Mouse (Mus musculus) hindbrain, embryonic 14.5 days (tissue): ENCODE results near the gene Fbxo42. TPM values are rescaled to one million over a fixed set of nuclear protein-coding genes. Genes with fewer than 3 reads are reported as not detected.

Experiments
- ATAC-seq: fragments of 200-750 bp; cut with Nextera tagmentation; 2 replicates; pipeline ENCODE4 v1.8.0; 2017; ENCODE audit warnings: moderate number of reproducible peaks, mild to moderate bottlenecking, moderate TSS enrichment, moderate library complexity; ENCODE audit not compliant: low FRiP score
- DNase-seq: peaks from one replicate; pipeline ENCODE4 v3.0.0-alpha.2; 2015; ENCODE audit warnings: low spot score
- H3K27ac ChIP-seq: fragments of 300-500 bp; sonication (generic); 2 replicates; pipeline ENCODE4 v1.5.1; 2014; ENCODE audit warnings: mild to moderate bottlenecking, moderate library complexity
- H3K27me3 ChIP-seq: fragments of 300-500 bp; sonication (generic); 2 replicates; pipeline ENCODE4 v1.6.1; 2014; ENCODE audit warnings: mild to moderate bottlenecking, low read length, mixed read lengths; ENCODE audit not compliant: control insufficient read depth, insufficient read depth
- H3K36me3 ChIP-seq: fragments of 300-500 bp; sonication (generic); replicated peaks from 2 replicates; pipeline ENCODE4 v1.6.1; 2014; ENCODE audit not compliant: control insufficient read depth, insufficient read depth
- H3K4me1 ChIP-seq: fragments of 300-500 bp; sonication (generic); replicated peaks from 2 replicates; pipeline ENCODE4 v1.6.1; 2014; ENCODE audit warnings: antibody characterized with exemption, low read length, mixed read lengths; ENCODE audit not compliant: control insufficient read depth, insufficient read depth
- H3K4me2 ChIP-seq: fragments of 300-500 bp; sonication (generic); replicated peaks from 2 replicates; pipeline ENCODE4 v1.6.1; 2014; ENCODE audit warnings: mild to moderate bottlenecking, moderate library complexity
- H3K4me3 ChIP-seq: fragments of 300-500 bp; sonication (generic); replicated peaks from 2 replicates; pipeline ENCODE4 v1.5.1; 2014; ENCODE audit warnings: mild to moderate bottlenecking, low read length
- H3K9ac ChIP-seq: fragments of 300-500 bp; sonication (generic); 2 replicates; pipeline ENCODE4 v1.6.1; 2014
- H3K9me3 ChIP-seq: fragments of 300-500 bp; sonication (generic); 2 replicates; pipeline ENCODE4 v1.6.1; 2016; ENCODE audit warnings: low read length; ENCODE audit not compliant: control insufficient read depth
- WGBS: fragments of 180-500 bp; shearing (Covaris S2); extraction: QIAGEN DNeasy Blood & Tissue Kit; methylation state at CpG from one replicate; pipeline ENCODE4 v1.1.7; 2014; 5-methylcytosine and 5-hydroxymethylcytosine counted together
- polyA plus RNA-seq: library from polyadenylated mRNA; unstranded; fragments of >200 nt; fragmentation: Nextera tagmentation; extraction: Ambion mirVana; gene quantifications from 2 replicates; pipeline ENCODE4 v1.2.1, GENCODE M21; 2014

Gene Fbxo42
- polyA plus RNA-seq, 1 experiment from 2014 or later: 27.6 TPM

DNA sequence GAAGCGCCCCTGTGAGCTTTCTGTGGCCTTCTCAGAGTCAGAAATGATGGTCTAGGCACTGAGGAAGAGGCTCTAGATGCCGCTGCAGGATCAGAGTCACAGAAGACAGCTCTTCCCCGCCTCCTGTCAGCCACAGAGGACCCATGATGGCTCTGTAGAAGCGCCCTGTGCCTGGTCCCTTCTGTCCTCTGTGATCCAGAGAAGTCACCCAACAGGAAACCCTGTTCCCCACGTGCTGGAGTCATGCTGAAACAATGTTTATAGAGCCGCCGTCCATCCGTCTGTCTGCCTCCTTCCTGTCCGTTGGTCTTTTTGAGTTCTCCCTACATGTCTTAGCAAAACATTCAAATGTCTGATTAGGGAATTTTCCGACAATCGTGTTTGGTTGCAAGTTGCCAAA is 53.2 kb downstream of the Fbxo42 start:
- H3K9ac ChIP-seq: no peak overlapping the region
- H3K4me1 ChIP-seq: no peaks in the 10 kb centered on the region
- no peaks in the 10 kb centered on the region for H3K27me3 ChIP-seq
- ATAC-seq (no peak), DNase-seq (no peak)
- 83% methylated on average over 11 of the region's 11 CpGs for WGBS
- peaks cover 84% of the 10 kb centered on the region for H3K36me3 ChIP-seq
- no peak overlapping the region for H3K4me3 ChIP-seq
- H3K9me3 ChIP-seq: no peaks in the 10 kb centered on the region
- H3K4me2 ChIP-seq: no peak overlapping the region
- no peak overlapping the region for H3K27ac ChIP-seq

DNA sequence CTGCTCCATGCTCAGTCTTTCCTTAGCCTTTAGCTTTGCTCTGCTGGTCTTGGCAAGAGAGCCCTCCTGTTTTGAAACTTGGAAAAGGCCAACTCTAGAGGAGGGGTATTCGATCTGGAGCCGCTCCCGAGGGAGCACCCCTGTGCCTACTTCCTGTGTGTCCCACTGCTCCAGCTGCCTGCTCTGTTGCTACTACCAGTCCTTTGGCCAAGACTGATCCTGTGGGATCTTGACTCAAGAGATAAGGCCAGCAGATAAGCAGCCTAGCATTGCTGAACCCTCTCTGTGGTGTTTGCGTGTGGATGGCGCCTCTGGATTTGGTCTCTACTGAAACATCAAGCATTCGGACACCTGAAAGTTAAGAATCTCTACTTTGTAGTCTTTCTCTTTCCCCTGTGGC is 54.5 kb downstream of the Fbxo42 start:
- Histone ChIP-seq H3K36me3 (peaks cover 72% of the 10 kb centered on the region), H3K9ac (no peak overlapping the region), H3K4me3 (no peak overlapping the region), H3K9me3 (no peaks in the 10 kb centered on the region), H3K27ac (no peak overlapping the region), H3K4me2 (no peak overlapping the region), H3K4me1 (no peaks in the 10 kb centered on the region), H3K27me3 (no peaks in the 10 kb centered on the region)
- WGBS: 92% methylated on average over 6 of the region's 6 CpGs
- DNase-seq: no peak
- no peak for ATAC-seq

DNA sequence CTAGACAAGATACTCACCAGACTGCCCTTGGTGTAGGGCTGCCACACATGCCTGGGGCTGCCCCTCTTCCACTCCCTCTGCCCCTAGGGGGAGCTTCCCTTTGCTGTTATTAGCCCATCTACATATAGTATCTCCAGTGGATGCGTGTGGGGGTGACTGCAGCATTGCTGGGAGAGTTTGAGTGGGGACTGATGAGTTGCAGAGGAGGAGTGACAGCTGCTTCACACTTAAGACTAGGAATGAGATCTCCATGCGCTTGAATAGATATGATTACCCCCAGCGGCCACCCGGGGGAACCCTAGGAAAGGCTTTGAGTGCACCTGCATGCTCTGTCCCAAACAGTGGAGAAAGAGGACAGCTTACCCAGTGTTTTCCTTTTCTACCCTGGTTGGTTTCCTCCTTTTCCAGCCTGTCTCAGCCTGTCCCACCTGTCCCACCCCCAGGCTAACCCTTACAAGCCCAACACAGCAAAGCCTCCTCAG is 56.9 kb downstream of the Fbxo42 start:
- ATAC-seq (no peak), DNase-seq (no peak)
- 75% methylated on average over 4 of the region's 4 CpGs for WGBS
- H3K4me2 ChIP-seq: no peak overlapping the region
- peaks cover 48% of the 10 kb centered on the region for H3K36me3 ChIP-seq
- no peak overlapping the region for H3K27ac ChIP-seq
- H3K9me3 ChIP-seq: no peaks in the 10 kb centered on the region
- H3K9ac ChIP-seq: no peak overlapping the region
- no peaks in the 10 kb centered on the region for H3K4me1 ChIP-seq
- no peak overlapping the region for H3K4me3 ChIP-seq
- H3K27me3 ChIP-seq: no peaks in the 10 kb centered on the region

DNA sequence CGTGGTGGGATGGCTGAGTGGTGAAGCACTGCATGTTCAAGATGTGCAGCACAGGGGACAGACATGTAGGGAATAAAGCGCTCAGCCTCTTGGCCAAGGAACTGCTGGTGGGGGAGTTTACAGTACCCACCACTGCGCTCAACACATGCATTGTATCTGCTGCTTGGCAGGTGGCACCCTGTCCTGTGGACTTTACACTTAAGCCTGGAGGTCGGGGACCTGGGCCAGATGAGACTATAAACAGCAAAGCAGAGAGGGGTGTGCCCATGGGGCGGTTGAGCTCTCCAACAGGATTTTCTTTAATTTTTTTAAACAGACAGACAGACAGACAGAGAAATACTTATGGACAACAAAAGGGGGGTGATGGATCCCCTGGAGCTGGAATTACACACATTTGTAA is 59.4 kb downstream of the Fbxo42 start:
- H3K27ac ChIP-seq: no peak overlapping the region
- no peaks in the 10 kb centered on the region for H3K9me3 ChIP-seq
- no peak overlapping the region for H3K4me2 ChIP-seq
- peaks cover 26% of the 10 kb centered on the region for H3K36me3 ChIP-seq
- ATAC-seq (no peak), DNase-seq (no peak)
- no peak overlapping the region for H3K9ac ChIP-seq
- 93% methylated on average over 5 of the region's 5 CpGs for WGBS
- no peak overlapping the region for H3K4me3 ChIP-seq
- no peaks in the 10 kb centered on the region for H3K27me3 ChIP-seq
- H3K4me1 ChIP-seq: no peaks in the 10 kb centered on the region; the same call in 1 of the 2 replicates

DNA sequence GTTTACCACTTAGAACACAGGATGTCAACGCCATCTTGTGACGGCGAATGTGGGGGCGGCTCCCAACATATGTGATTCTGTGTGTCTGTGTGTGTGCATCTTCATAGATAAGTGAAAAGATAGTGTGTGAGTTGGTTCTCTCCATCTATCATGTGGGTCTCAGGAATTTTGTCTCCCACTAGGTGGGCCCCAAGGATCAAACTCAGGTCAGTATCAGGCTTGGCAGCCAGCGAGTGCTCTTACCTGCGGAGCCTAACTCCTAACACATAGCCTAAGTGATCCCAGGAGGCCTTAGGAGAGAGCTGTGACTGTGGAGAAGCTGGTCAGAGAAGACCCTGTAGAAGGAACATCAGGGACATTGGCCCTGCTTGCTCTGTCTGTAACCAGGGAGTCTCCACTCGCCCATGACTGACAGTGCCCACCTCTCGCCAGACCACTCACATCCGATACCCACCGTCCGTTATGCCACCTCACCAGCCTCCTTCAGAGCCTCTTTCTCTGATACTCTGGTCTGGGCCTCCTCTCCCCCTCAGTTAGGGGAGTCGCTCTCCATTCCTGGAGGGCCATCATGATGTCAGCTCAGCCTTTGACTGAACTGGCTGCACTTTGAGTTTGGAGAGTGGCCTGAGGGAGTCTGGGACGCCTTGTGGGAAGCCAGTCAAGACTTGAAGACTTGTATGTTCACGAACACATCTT is 63.0 kb downstream of the Fbxo42 start:
- peak; percentile 41; the same call in 1 of the 2 replicates for ATAC-seq
- peaks cover 14% of the 10 kb centered on the region for H3K4me1 ChIP-seq
- H3K4me2 ChIP-seq: peak overlapping the region; percentile 51
- H3K27ac ChIP-seq: peak overlapping the region; percentile 68
- no peak for DNase-seq
- 69% methylated on average over 14 of the region's 14 CpGs for WGBS
- H3K36me3 ChIP-seq: no peaks in the 10 kb centered on the region
- H3K9me3 ChIP-seq: no peaks in the 10 kb centered on the region
- no peaks in the 10 kb centered on the region for H3K27me3 ChIP-seq
- no peak overlapping the region for H3K9ac ChIP-seq
- peak overlapping the region; percentile 36 for H3K4me3 ChIP-seq

DNA sequence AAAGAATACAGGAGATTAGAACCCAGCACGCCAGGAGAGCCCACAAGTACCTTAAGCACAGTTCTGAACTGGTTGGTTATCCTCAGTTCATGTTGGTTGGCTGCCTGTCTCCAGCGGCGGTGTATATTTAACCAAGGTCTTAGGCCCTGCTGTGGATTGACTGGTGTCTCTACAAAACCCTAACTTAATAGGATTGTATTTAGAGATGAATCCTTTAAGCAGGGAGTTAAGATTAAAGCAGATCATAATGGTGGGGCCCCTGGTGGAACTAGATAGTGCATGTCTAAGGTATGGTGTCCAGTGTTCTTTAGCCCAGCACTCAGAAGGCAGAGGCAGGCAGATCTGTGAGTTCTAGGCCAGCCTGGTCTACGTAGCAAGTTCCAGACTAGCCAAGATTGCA is 63.9 kb downstream of the Fbxo42 start:
- Histone ChIP-seq H3K9ac (no peak overlapping the region), H3K4me3 (no peak overlapping the region), H3K36me3 (no peaks in the 10 kb centered on the region), H3K4me1 (peaks cover 14% of the 10 kb centered on the region), H3K27ac (no peak overlapping the region), H3K27me3 (no peaks in the 10 kb centered on the region), H3K4me2 (no peak overlapping the region), H3K9me3 (no peaks in the 10 kb centered on the region)
- no peak for DNase-seq
- ATAC-seq: no peak
- 93% methylated on average over 4 of the region's 4 CpGs for WGBS

DNA sequence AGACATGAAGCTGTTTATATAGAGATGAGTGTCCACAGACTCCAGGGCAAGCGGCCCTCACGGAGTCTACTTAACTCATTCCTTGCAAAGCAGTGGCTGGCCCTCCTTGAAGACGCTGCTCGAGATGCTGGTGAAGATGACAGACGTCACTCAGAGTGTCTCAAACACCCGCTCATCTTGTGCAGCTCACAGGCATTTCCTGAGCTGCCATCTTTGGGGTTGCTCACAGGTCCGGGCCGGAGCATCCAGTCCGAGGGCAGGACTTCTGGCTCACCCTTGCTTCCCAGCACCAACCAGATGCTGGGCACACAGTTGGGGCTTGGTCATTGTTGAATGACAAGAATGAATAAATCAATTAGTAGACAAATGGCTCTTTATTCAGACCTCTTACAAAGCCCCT is 65.2 kb downstream of the Fbxo42 start:
- no peak overlapping the region for H3K27ac ChIP-seq
- H3K4me2 ChIP-seq: peak overlapping the region; percentile 88
- no peak overlapping the region for H3K4me3 ChIP-seq
- DNase-seq: no peak
- no peaks in the 10 kb centered on the region for H3K27me3 ChIP-seq
- H3K9me3 ChIP-seq: no peaks in the 10 kb centered on the region
- peaks cover 14% of the 10 kb centered on the region for H3K4me1 ChIP-seq
- WGBS: 69% methylated on average over 9 of the region's 9 CpGs
- ATAC-seq: 0 out of 2 replicates have a peak, but pooled peaks have one; percentile 6
- H3K9ac ChIP-seq: no peak overlapping the region
- H3K36me3 ChIP-seq: no peaks in the 10 kb centered on the region

DNA sequence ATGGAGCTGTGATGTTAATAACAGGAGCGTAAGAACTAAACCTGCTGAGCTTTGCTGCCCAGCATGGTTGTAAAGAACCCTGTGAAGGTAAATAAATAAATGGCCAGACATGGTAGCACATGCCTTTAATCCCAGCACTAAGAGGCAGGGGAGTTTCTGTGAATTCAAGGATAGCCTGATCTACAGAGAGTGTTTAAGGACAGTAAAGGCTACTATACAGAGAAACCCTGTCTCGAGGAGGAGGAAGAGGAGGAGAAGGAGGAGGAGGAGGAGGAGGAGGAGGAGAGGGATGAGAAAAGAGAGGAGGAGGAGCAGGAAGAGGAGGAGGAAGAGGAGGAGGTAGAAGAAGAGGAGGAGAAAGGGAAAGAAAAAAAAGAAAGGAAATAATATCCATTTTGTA is 65.6 kb downstream of the Fbxo42 start:
- Histone ChIP-seq H3K4me3 (peak overlapping the region; percentile 51), H3K4me1 (peaks cover 14% of the 10 kb centered on the region), H3K4me2 (peak overlapping the region; percentile 88), H3K27ac (peak overlapping the region; percentile 76), H3K36me3 (no peaks in the 10 kb centered on the region), H3K9me3 (no peaks in the 10 kb centered on the region), H3K27me3 (no peaks in the 10 kb centered on the region), H3K9ac (peak overlapping the region; percentile 60; the same call in 1 of the 2 replicates)
- WGBS: 35% methylated on average over 2 of the region's 2 CpGs
- no peak for DNase-seq
- ATAC-seq: 0 out of 2 replicates have a peak, but pooled peaks have one; percentile 28

DNA sequence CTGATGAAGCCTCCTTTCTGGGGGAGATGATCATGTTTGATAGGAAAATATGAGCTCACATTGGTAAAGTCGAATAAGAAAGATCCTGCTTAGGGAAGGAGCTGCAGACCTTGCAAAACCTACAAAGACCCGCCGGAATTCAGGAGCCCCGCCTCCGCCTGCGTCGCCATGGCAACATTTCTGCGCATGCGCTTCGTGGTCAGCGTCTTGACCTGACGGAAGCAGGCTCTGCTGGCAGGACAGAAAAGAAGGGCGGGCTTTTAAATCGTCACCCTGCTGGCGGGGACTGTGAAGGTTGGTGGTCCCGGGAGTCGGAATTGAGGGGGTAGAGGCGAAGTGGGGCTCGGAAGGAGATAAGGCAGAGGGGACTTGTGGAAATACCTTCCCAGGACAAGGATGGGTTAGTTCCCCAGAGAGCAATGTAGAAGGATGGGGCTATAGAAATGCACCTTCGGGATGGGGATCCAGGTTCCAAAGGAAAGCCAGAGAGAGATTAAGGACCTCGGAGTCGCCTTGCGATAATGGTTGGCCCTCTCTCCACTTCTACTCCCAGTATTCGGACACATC is 66.1 kb downstream of the Fbxo42 start, which contains the start of gene Rsg1:
Gene Rsg1 (plus strand): TSS at position 187 of the 567 bp plus-strand sequence.
- DNase-seq (peak; percentile 99), ATAC-seq (peak; percentile 78)
- peak within 1 kb of the TSS; percentile 60 for H3K9ac ChIP-seq
- H3K27ac ChIP-seq: peak within 1 kb of the TSS; percentile 76
- peak within 1 kb of the TSS; percentile 51 for H3K4me3 ChIP-seq
- H3K4me1 ChIP-seq: peaks cover 14% of the 10 kb centered on the region
- WGBS: 0% methylated on average over 24 of the region's 24 CpGs
- H3K36me3 ChIP-seq: no peaks in the 10 kb centered on the region
- no peaks in the 10 kb centered on the region for H3K9me3 ChIP-seq
- peak within 1 kb of the TSS; percentile 88 for H3K4me2 ChIP-seq
- H3K27me3 ChIP-seq: no peaks in the 10 kb centered on the region
